Mouse (Mus musculus) ES-CJ7 (cell line): ENCODE data around the gene Tmem176b.

Source experiments
- DNase-seq: peaks from one replicate; pipeline ENCODE4 v3.0.0; 2011; ENCODE audit warnings: low read depth, low spot score

The Tmem176b gene

GRCm38 (mm10) chr6:48840973-48841625 lies at the start of gene Tmem176b:
Gene Tmem176b (minus strand): TSS chr6:48841496.
- no peak for DNase-seq

GRCm38 (mm10) chr6:48876510-48877135 lies 35.3 kb upstream of the Tmem176b start:
- DNase-seq = no peak

- no peak for DNase-seq
Measured at GRCm38 (mm10) chr6:48875515-48875914, 34.2 kb upstream of the Tmem176b start.

- DNase-seq = no peak
Measured at GRCm38 (mm10) chr6:48874576-48874975, 33.3 kb upstream of the Tmem176b start.

DNA sequence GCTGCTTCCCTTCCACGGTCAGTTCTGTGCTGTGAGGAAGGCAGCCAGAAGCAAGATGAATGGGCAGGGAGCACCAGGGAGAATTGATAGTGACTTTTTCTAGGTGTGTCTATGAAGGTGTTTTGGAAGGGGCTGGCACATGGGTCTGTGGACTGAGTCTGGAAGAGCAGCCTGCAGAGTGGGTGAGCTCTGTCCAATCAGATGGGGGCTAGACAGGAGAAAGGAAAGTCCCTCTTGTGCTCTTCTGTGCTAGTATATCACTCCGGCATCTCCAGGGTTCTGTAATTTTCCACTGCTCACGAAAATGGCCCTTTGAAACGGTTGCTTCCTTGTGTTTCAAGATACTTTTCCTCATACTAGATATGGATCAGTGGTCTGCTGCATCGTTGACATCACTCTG lies 31.3 kb upstream of the Tmem176b start, which contains the start of gene Aoc1:
Aoc1 (plus strand) TSS at position 301 of the 400 bp plus-strand sequence.
- no peak for DNase-seq

- DNase-seq = no peak
Measured at GRCm38 (mm10) chr6:48869774-48870173, 28.5 kb upstream of the Tmem176b start.

GRCm38 (mm10) chr6:48867158-48867557 lies 25.9 kb upstream of the Tmem176b start:
- no peak for DNase-seq

- peak; percentile 51 for DNase-seq
Measured at GRCm38 (mm10) chr6:48866355-48866950, 25.2 kb upstream of the Tmem176b start.

DNA sequence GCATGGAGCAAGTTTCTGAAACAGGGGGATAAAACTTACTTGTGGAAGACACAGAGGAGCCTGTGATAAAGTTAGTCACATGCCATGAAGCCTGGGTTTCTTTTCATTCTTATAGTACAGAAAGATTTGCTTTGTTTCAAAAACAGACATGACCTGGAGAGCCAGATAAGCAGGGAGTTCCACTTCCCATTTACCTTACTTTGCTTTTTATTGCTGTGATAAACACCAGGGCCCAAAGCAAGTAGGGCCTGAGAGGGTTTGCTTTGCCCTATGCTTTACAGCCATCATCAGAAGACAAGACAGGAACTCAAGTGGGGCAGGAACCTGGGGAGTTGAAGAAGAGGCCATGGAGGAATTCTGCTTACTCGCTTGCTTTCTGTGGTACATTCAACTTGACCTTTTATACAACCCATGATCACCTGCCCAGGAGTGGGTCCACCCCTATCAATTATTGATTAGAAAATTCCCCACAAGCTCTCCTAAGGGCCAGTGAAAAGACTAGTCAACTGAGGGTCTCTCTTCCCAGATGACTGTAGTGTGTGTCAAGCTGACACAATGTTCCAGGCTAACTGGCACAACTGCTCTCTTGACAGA lies 24.0 kb upstream of the Tmem176b start:
- no peak for DNase-seq

DNA sequence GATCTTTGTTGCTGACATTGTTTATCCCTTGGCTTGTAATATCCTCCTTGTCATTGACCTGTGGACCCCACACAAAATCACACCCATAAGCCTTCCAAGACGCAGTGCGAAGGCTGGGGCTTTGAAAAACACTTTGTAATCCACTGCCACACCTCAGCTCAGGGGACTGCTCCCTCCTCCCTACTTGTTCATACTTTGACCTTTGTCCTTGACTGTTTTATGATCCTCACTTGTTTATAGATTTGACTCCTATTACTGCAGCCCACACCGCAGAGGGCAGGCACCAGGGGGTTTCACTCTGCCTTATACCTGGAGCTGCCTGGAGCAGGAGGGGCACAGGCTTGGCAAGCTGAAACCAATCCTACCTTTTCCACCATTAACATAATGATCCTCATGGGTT lies 23.4 kb upstream of the Tmem176b start:
- no peak for DNase-seq

DNA sequence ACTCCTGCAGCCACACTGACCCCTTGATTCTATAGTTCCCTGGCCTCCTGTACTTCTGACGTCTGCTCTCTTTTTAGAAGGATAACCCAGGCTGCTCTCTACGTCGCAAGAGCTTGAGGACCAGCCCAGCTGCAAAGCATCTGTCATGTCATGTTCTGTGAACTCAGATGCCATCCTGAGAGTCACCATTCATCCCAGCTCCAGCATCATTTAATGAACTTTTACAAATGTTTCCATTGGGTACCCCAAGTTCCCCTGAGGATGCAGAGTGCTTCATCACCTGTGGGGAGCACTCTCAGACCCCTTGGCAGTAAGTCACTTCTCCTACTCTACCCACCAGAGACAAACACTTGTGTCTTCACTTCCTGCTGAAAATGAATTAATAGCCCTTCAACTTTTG lies 22.9 kb upstream of the Tmem176b start:
- DNase-seq = no peak

DNA sequence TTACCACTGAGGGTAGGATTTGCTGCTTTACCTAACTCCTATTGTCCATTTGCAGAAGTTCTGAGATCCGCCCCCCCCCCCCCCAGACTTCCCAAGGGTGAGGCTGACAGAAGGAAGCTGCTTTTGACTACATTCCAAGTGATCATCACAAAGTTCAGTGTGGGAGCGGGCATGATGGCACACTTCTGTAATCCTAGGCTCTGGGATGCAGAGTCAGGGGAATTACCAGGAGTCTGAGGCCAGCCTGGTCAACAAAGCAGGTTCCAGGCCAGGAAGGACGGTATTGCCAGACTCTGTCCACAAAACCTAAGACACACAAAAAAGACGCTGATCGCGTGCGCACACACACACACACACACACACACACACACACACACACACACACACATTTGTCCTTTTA lies 22.2 kb upstream of the Tmem176b start:
- DNase-seq = no peak

- DNase-seq = no peak
Measured at GRCm38 (mm10) chr6:48862816-48863215, 21.5 kb upstream of the Tmem176b start.

DNA sequence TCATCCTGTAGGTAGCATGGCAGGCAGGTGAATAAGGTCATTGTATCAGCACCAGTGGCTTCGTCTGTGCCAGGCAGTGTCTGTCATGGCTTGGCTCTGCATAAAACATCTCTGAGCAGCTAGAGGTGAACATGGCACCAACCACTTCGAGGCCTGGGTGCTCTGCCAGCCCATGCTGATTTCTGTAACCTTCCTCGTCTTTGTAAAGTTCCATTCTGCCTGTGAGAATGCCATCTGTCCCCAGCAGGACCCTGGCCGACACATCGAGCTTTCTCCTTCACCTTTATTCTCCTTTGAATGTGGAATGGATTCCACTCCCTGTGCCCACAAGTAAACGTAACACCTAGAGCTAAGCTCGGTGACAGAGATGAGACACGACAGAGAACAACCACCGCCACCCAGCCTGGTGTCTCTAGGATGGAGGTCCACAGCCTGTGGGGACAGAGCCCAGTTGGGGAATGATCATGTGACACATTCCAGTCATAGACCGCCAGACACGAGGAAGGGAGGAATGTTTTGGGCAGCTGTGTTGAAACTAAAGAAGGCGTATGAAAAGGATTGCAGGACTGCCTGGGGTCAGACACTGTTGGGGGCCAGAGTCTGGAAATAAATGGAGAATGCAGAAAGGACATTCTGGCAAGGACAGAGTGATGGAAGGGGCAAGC lies 20.5 kb upstream of the Tmem176b start:
- DNase-seq = no peak

GRCm38 (mm10) chr6:48860851-48861250 lies 19.6 kb upstream of the Tmem176b start:
- no peak for DNase-seq

DNA sequence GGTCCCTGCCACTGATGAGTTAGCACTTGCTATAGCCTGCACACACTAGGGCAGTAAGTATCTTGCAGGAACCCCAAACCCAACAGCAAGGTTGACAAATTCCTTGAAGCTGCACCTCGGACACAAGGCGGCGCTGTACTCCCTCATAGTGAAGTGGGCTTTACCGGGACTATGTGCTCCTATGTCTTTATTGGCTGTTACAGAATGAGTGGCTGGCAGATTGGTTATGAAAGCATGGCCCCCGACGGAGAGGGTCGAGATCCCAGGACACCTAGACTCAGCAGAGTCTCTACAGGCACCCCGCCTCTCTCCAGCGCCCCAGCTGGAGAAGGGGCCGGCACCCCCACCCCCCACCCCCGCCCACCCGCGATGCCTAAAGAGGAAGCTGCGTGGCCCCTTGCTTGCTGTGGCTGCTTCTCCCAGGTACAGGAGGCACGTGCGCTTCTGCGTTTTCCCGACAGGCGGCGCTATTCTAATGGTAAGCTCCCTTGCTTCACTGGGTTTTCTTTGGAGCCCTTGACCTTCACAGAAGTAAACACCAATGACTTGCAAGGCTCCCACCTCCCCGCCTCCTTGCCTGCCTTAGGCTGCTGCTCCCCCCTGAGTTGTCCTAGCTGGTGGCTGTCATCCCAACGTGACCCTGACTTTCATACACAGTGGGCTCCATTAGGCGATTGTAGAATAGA lies 19.0 kb upstream of the Tmem176b start:
- peak; percentile 95 for DNase-seq

DNA sequence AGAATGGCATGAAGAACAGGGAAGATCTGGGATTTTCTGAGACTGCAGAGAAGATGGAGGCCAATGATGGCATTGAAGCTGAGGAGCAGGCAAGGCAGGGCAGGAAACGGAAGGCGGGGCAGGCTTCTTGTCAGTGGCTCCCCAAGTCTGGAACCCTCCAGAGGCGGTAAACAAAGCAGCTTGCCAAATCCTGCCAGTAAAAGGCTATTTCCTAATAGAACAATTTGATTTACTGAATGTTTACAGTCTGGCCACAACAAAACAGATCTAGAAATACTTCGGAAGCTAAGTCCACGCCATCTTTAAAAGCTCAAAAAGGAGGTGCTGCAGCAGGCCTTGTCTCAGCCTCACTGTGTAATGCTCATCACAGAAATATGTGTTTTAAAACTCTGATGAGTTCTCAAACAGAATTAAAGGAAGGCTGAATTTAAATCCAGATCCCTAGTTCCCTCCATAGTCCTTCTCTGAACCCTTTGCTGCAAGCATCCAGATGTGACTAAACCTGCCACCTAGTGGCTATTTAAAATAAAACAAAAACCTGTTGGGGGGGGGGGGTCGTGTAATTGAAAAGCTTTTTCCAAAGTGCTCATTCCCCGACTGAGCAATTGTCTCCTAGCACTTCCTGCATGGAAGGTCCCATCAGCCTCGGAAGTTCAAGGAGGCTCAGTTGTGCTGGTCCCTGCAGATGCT lies 16.5 kb upstream of the Tmem176b start:
- DNase-seq = peak; percentile 22

GRCm38 (mm10) chr6:48854155-48854554 lies 12.9 kb upstream of the Tmem176b start:
- peak; percentile 33 for DNase-seq

DNA sequence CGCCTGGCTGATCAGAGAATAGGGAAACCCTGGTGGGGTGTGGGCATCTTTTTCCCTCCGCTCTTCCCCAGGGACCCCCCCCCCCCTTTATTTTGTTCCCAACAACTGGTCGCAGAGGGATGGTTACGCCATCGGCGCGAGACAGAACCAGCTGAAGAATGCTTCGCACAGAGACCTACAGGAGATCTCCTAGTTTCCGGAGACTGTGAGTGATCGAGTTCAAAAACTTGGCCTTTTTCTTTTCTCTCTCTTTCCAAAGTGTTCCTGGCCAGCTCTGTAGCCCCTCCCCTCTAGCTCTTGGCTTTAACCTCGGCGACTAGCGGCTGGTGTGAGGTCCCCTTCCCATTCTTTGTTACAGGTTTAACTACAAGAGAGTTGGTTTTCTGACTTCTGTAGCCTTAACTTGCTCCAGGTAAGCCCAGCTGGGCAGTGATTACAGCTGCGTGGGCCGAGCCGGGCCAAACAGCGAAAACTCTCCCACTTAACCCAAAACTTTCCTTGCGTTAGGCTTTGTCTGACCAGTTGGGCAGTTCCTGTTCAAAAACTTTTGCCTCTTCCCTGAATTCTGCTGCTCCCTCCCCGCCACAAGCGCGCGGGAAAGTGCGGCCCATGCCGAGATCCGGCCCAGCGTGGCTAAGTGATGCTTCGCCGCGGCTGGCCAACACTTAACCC lies 10.7 kb upstream of the Tmem176b start:
- no peak for DNase-seq

DNA sequence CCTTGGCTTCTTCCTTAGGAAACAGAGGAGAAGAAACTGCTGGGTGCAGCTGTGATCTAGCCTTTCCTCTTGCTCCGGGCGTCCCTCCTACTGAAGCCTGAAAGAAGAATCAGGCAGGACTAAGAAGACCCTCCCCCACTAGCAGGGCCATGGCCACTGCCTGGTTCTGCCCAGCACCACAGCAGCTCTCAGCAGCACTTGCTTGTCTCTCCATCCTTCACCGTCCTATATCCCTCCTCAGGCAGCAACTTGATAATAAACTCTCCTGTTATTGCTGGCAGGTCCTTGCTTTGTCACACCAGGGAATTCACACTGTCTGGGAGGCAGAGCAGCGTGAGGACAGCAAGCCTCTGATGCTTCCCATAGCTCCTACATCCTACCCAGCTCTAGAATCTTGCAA lies 3.8 kb upstream of the Tmem176b start:
- DNase-seq = no peak
